Mouse (Mus musculus) mouse embryonic stem cell (cell line): Measurements from ENCODE around the gene Phb2.

Experiments
- in situ Hi-C, 2 experiments: fragments of 300-500 bp; cut with MboI; formaldehyde crosslinking; loops; 1 replicate in 1 of 2; 3 replicates in 1 of 2; pipeline ENCODE4 v1.14.3; 2019 to 2020; ENCODE audit warnings: low sequenced_read_pairs in 2 of 2, low pct_unique_long_range_greater_than_20kb in 1 of 2, mixed read lengths in 1 of 2; ENCODE audit not compliant: unreplicated experiment in 1 of 2

Gene Phb2

DNA sequence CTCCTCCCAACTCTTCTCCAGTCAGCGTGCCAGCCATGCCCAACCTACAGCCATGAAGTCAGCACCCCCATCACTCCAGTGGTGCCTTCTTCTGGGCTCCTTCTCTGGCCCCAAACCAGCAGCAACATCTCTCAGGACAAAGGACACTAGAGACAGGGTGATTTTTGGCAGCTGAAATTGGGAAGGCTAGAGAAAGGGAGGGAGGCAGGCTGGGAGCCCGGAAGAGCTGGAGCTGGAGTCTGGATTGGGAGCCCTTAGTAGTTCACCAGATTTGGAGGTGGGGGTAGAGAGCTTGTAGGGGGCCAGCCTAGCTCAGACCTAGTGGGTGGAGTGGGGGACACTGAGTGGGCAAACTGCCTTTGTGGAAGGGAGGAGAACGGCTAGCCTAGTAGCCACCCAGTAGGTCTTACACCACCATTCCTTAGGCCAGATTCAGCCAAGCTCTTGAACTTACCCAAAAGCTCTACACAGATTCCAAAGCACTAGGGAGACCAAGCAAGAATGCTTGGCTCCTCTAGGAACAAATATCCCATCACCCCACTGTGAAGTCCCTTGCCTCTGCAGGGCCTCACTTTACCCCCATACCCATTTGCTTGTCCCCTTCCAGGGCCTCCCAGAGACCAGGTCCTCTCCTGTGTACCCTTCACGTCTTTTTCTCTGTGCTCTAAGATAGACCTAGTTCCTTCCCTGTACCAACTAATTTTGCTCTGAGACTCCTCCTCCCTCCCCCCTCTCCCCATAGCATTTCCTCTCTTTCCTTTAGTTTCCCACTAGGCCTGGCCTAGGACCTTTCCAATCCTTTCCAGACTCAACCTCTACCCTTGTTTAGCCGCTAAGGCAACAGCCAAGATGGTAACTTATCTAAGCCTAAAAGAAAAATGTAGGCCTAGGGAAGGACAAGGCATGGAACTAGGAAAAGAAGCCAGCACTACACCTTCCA is 46.0 kb downstream of the Phb2 start:
- in situ Hi-C loops, result loop anchor here in 1 of 2 experiments (25.0 kb wide), 1 partner anchor 271 kb away; the partner anchor contains the start of gene C1rl

DNA sequence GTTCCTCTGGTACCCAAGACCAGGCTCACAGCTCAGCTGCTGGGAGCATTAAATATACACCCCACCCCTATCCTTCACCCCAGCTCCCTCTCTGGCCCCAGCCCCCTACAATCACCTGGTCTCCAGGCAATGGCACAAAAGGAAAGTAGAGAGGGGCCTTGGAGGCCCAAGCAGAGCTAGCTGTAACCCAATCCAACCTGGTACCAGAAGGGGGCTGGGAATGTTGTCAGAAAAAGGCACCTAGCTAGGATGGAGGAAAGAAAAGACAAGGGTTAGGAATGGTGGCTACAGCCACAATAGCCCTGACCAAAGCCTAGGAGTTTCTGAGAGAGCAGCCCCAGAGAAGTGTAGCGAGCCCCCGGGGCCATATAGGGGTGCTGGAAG is 46.7 kb downstream of the Phb2 start:
- in situ Hi-C loops, result loop anchor here in 1 of 2 experiments (25.0 kb wide), 1 partner anchor 272 kb away; the partner anchor contains the start of gene C1rl

DNA sequence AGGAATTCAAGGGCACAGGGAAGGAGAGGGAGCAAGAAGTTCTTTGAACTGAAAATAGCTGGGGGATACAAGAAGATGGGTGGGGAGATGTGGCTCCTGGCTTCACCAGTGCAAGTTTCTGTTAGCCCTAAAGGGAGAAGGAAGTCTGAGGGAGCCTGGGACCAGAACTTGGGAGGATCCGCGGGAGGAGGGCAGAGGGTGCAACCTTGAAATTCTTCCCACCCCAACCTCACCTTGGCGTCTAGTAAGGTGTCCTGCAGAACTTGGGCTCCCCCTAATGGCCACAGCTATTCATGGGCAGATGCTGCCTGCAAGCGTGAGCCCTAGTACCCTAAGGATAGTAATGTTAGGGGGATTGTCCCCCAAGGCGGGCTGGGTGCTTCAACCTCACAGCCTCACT is 47.1 kb downstream of the Phb2 start:
- in situ Hi-C loops, result loop anchor here in 1 of 2 experiments (25.0 kb wide), 1 partner anchor 272 kb away; the partner anchor contains the start of gene C1rl

DNA sequence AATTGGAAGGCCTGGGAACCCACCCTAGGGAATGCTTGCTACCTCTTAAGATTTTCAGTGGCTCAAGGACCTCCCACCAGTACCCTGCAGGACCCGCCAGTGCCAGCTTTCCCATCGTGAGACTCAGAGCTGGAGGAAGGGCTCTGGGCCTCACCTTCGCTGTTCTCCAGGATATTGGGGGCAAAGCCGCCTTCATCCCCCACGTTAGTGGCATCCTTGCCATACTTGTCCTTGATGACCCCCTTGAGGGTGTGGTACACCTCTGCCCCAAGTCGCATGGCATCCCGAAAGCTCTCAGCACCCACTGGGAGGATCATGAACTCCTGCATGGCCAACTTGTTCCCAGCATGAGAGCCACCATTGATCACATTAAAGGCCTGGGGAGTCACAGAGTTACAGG is 53.8 kb downstream of the Phb2 start:
- in situ Hi-C loops, result loop anchor here (10.0 to 25.0 kb wide), 2 partner anchors 111 to 279 kb away; partner anchors contain the start of gene C1rl (in 1 of the 2)
